ENCODE assay signal across 9 mouse cellular contexts in the genomic region with DNA sequence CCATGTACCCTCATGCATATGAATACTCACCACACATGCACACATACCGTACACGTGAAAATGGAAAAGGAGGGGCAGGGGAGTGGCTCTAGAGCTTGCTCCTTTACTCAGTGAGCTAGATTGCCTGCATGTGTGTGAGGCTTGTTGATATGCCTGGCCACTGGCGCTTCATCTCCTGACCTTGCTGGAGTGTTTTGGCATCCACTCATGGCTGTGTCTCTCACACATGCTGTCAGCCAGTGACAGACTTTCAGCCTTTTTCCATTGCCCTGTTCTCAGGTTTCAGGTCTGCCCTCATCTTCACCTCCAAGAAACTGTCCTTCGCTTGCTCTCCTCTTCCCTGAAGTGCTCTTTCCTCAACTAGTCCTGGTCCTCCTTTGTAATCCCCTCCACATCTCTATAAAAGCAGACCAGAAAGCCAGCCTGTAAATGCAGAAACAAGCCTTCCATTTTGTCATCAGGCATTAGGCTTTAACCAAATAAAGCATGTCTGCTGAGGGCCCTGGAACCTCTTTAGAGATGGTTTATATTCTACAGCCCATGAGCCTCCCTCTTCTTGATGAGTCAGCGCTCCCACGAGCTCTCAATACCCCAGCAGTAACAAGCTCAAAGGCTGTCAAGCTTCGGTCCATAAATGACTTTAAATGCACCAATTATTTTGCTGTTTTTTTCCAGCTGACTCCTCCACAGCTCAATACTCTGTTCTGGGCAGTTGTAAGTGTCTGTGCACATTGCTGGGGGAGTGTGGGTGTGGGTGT. TPM values are rescaled to one million over a fixed set of nuclear protein-coding genes. Genes with fewer than 3 reads are reported as not detected.
A peak's percentile ranks its signal among the peaks of the same experiment; 100 is the strongest.
DNase-seq lines count a peak whose midpoint lies in the region; ATAC-seq and TF ChIP-seq lines count a peak whose summit lies in the region.
"Had no signal": no experiment of that assay in that cellular context is flagged by ENCODE, and none has a peak within 500 bp of the region (broad histone marks: within the 10 kb centered on the region; RNA-seq: fewer than 3 reads in every experiment).

No protein-coding gene starts in this region.

- peak; percentile 60 for DNase-seq in cerebellum, postnatal 10 days
- DNase-seq in cerebellum, adult 9-11 months, result no peak
- DNase-seq in 3T3-L1 (ENCODE audit: low read depth, low spot score), result peak; percentile 24
- DNase-seq in forebrain, postnatal 0 days, result no peak
- DNase-seq in frontal cortex, postnatal 14 days (ENCODE audit: low spot score in 2 of 2), result no peak
- DNase-seq in liver, postnatal 0 days, result no peak
- no peak for DNase-seq in right cerebral cortex, postnatal 10 days (ENCODE audit: low spot score in 2 of 2)
- DNase-seq: liver, embryonic 13.5 days had no signal

- H3K27me3 ChIP-seq in forebrain, postnatal 0 days (ENCODE audit: insufficient read depth, low read length), result no peaks in the 10 kb centered on the region
- H3K27me3 ChIP-seq in limb, embryonic 13.5 days, result no peaks in the 10 kb centered on the region
- no peaks in the 10 kb centered on the region for H3K27me3 ChIP-seq in liver, postnatal 0 days (ENCODE audit: insufficient read depth, low read length)
- H3K27me3 ChIP-seq: liver, embryonic 13.5 days had no signal

- ATAC-seq in forebrain, postnatal 0 days, result no peak
- no peak for ATAC-seq in limb, embryonic 13.5 days (ENCODE audit: low FRiP score, low read depth)
- ATAC-seq in liver, postnatal 0 days, result no peak

- H3K4me2 ChIP-seq in forebrain, postnatal 0 days (ENCODE audit: low read depth), result peak overlapping the region; percentile 24
- no peak overlapping the region for H3K4me2 ChIP-seq in limb, embryonic 13.5 days (replicated peaks)
- no peak overlapping the region for H3K4me2 ChIP-seq in liver, postnatal 0 days (ENCODE audit: low read depth, low read length)
- H3K4me2 ChIP-seq: liver, embryonic 13.5 days had no signal

- no peak for TF ChIP-seq CTCF in forebrain, postnatal 0 days (IDR thresholded peaks at IDR 0.05; ENCODE audit: low read depth)
- no peak for TF ChIP-seq CTCF in liver, postnatal 0 days (IDR thresholded peaks at IDR 0.05; ENCODE audit: low read depth)

- H3K4me1 ChIP-seq in forebrain, postnatal 0 days (ENCODE audit: insufficient read depth), result peaks cover 18% of the 10 kb centered on the region
- H3K4me1 ChIP-seq in limb, embryonic 13.5 days, result peaks cover 37% of the 10 kb centered on the region
- no peaks in the 10 kb centered on the region for H3K4me1 ChIP-seq in liver, postnatal 0 days (ENCODE audit: insufficient read depth)
- H3K4me1 ChIP-seq: liver, embryonic 13.5 days had no signal

- H3K4me3 ChIP-seq in forebrain, postnatal 0 days (ENCODE audit: low read depth, low read length), result no peak overlapping the region
- H3K4me3 ChIP-seq in limb, embryonic 13.5 days, result no peak overlapping the region
- no peak overlapping the region for H3K4me3 ChIP-seq in liver, postnatal 0 days (ENCODE audit: low read depth, low read length)
- H3K4me3 ChIP-seq: liver, embryonic 13.5 days had no signal

- no peak for TF ChIP-seq EP300 in liver, postnatal 0 days (IDR thresholded peaks at IDR 0.05; ENCODE audit: low read depth)

- H3K9me3 ChIP-seq in forebrain, postnatal 0 days (ENCODE audit: low read length), result no peaks in the 10 kb centered on the region
- H3K9me3 ChIP-seq in limb, embryonic 13.5 days, result no peaks in the 10 kb centered on the region
- no peaks in the 10 kb centered on the region for H3K9me3 ChIP-seq in liver, postnatal 0 days (ENCODE audit: low read length)
- H3K9me3 ChIP-seq: liver, embryonic 13.5 days had no signal

- WGBS in forebrain, postnatal 0 days, result 53% methylated on average over 7 of the region's 7 CpGs
- 42% methylated on average over 7 of the region's 7 CpGs for WGBS in limb, embryonic 13.5 days
- 65% methylated on average over 7 of the region's 7 CpGs for WGBS in liver, postnatal 0 days (ENCODE audit: insufficient replicate concordance)

- H3K36me3 ChIP-seq in forebrain, postnatal 0 days (ENCODE audit: insufficient read depth), result no peaks in the 10 kb centered on the region
- H3K36me3 ChIP-seq in limb, embryonic 13.5 days, result no peaks in the 10 kb centered on the region
- no peaks in the 10 kb centered on the region for H3K36me3 ChIP-seq in liver, postnatal 0 days (replicated peaks; ENCODE audit: insufficient read depth, low read length)
- H3K36me3 ChIP-seq: liver, embryonic 13.5 days had no signal

- 0 out of 2 replicates have a peak overlapping the region, but pooled peaks have one; percentile 71 for H3K27ac ChIP-seq in forebrain, postnatal 0 days (ENCODE audit: low read depth, low read length)
- peak overlapping the region; percentile 48; the same call in 1 of the 2 replicates for H3K27ac ChIP-seq in limb, embryonic 13.5 days
- no peak overlapping the region for H3K27ac ChIP-seq in liver, postnatal 0 days (ENCODE audit: low read depth)
- H3K27ac ChIP-seq: liver, embryonic 13.5 days had no signal

- H3K9ac ChIP-seq in forebrain, postnatal 0 days, result no peak overlapping the region
- H3K9ac ChIP-seq in limb, embryonic 13.5 days, result no peak overlapping the region
- no peak overlapping the region for H3K9ac ChIP-seq in liver, postnatal 0 days (replicated peaks)
- H3K9ac ChIP-seq: liver, embryonic 13.5 days had no signal

RNA-seq across cellular contexts. Expression of a gene that starts 35.2 kb away (rescaled TPM):
- 177 and 237 TPM in 2 replicates for total RNA-seq in forebrain, postnatal 0 days (2014; rRNA removed)
- polyA plus RNA-seq in forebrain, postnatal 0 days (2015; fragmentation: Nextera tagmentation; extraction: Ambion mirVana), result 36.2 and 50.4 TPM in 2 replicates
- 47.7 and 51.2 TPM in 2 replicates for polyA plus RNA-seq in limb, embryonic 13.5 days (2015; fragmentation: Nextera tagmentation; extraction: Ambion mirVana)
- 1.2 and 1.5 TPM in 2 replicates for polyA plus RNA-seq in liver, postnatal 0 days (2015; fragmentation: Nextera tagmentation; extraction: Ambion mirVana)

Comparison
In these comparisons a context has a peak if more than half of its experiments do, and no peak if none do; other contexts are left out.
1. DNase-seq: peak in cerebellum, postnatal 10 days (2 of 2) and 3T3-L1 (single experiment); none in cerebellum, adult 9-11 months (single experiment), forebrain, postnatal 0 days (single experiment), frontal cortex, postnatal 14 days (0 of 2), liver, postnatal 0 days (single experiment) and right cerebral cortex, postnatal 10 days (0 of 2).
2. RNA of a gene that starts 35.2 kb away (polyA plus RNA-seq): 47.7 to 51.2 TPM in limb, embryonic 13.5 days and 36.2 to 50.4 TPM in forebrain, postnatal 0 days; 1.2 to 1.5 TPM in liver, postnatal 0 days; every median in the first group is over 10 times any median in the second.